ENCODE assay signal across 8 mouse cellular contexts in the genomic region with DNA sequence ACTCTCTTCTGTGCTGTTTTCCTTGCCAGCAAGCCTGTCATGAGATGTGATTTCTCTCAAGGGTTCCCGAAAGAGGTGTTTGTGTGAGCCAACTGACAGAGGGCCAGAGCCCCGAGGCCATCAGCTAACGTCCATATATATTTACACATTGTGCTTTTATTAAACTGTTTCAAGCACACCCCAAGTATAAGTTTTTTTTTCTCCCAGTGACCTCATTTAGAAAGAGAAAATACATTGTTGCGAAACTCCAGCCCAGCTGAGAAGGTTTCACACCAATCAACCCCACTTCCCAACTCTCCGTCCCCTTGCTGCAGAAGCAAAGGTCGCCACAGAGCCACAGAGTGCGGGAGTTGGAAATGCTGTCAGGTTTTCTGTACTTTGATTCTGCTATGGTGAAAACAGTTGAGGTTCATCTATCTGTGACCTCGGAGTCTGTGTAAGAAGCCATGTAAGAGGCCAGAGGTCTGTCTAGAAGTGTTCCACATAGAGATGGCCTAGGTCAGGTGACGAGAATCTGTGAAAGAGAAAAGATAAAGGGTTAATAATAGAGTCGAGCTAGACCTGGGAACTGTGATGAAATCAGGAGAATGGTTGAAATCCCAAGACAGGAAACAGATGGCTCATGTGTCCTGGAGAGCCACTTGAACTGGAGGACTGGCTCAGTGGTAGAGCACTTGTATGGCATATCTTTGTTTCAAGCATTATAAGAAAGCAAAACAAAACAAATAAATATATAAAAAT.
DNase-seq lines count a peak whose midpoint lies in the region; ATAC-seq and TF ChIP-seq lines count a peak whose summit lies in the region.
"Had no signal": no experiment of that assay in that cellular context is flagged by ENCODE, and none has a peak within 500 bp of the region (broad histone marks: within the 10 kb centered on the region; RNA-seq: fewer than 3 reads in every experiment).

No protein-coding gene starts in this region.

- no peaks in the 10 kb centered on the region for H3K36me3 ChIP-seq in heart, embryonic 16.5 days (ENCODE audit: control insufficient read depth, insufficient read depth)
- H3K36me3 ChIP-seq in lung, embryonic 14.5 days (ENCODE audit: insufficient read depth): no peaks in the 10 kb centered on the region
- no peaks in the 10 kb centered on the region for H3K36me3 ChIP-seq in kidney, adult 2 months (ENCODE audit: control insufficient read depth, insufficient read depth, low read length)

- H3K4me1 ChIP-seq in brown adipose tissue, adult 24 weeks (ENCODE audit: control insufficient read depth, insufficient read depth, insufficient read length, low read length): no peaks in the 10 kb centered on the region
- peaks cover 18% of the 10 kb centered on the region for H3K4me1 ChIP-seq in heart, embryonic 16.5 days (ENCODE audit: control insufficient read depth, insufficient read depth, low read length)
- peaks cover 11% of the 10 kb centered on the region for H3K4me1 ChIP-seq in lung, embryonic 14.5 days (ENCODE audit: insufficient read depth)
- H3K4me1 ChIP-seq in kidney, adult 2 months (ENCODE audit: control insufficient read depth, insufficient read depth, low read length): no peaks in the 10 kb centered on the region

- H3K4me2 ChIP-seq in heart, embryonic 16.5 days (ENCODE audit: low read depth, low read length): peak overlapping the region; percentile 50
- peak overlapping the region; percentile 43 for H3K4me2 ChIP-seq in lung, embryonic 14.5 days

- TF ChIP-seq CTCF in lung, embryonic 14.5 days (IDR thresholded peaks at IDR 0.05; ENCODE audit: low read depth): no peak
- TF ChIP-seq CTCF in kidney, adult 2 months (conservative IDR thresholded peaks at IDR 0.05; ENCODE audit: insufficient read depth, insufficient read length, low read depth, low read length): no peak

- peak; percentile 32 for DNase-seq in MN1 (ENCODE audit: low spot score)
- peak; percentile 79 for DNase-seq in lung, embryonic 14.5 days
- DNase-seq in retina, embryonic 14.5 days (ENCODE audit: low spot score): no peak
- no peak for DNase-seq in cerebellum, adult 11-12 months
- DNase-seq in kidney, adult 2 months: no peak
- DNase-seq: cerebellum, adult 9-11 months had no signal

- 21% methylated on average over 10 of the region's 10 CpGs for WGBS in heart, embryonic 16.5 days
- WGBS in lung, embryonic 14.5 days: 27% methylated on average over 10 of the region's 10 CpGs
- WGBS in kidney, adult 2 months: 59% methylated on average over 10 of the region's 10 CpGs

- H3K9ac ChIP-seq in heart, embryonic 16.5 days (ENCODE audit: low read length): peak overlapping the region; percentile 36; the same call in 1 of the 2 replicates
- H3K9ac ChIP-seq in lung, embryonic 14.5 days: no peak overlapping the region

- no peaks in the 10 kb centered on the region for H3K9me3 ChIP-seq in heart, embryonic 16.5 days (replicated peaks; ENCODE audit: control insufficient read depth, low read length)
- no peaks in the 10 kb centered on the region for H3K9me3 ChIP-seq in lung, embryonic 14.5 days (ENCODE audit: low read depth, low read length)

- peak; percentile 83 for ATAC-seq in heart, embryonic 16.5 days (replicated peaks; ENCODE audit: extremely low read depth, insufficient read depth, low FRiP score)
- peak; percentile 79 for ATAC-seq in lung, embryonic 14.5 days (ENCODE audit: insufficient read depth)

- no peak for TF ChIP-seq POLR2A in kidney, adult 2 months (IDR thresholded peaks at IDR 0.05; ENCODE audit: low read depth, low read length)

- H3K27ac ChIP-seq in brown adipose tissue, adult 24 weeks (replicated peaks; ENCODE audit: low read depth, low read length): peak overlapping the region; percentile 70
- H3K27ac ChIP-seq in heart, embryonic 16.5 days (ENCODE audit: low read length): peak overlapping the region; percentile 69
- H3K27ac ChIP-seq in lung, embryonic 14.5 days (ENCODE audit: low read depth): peak overlapping the region; percentile 9; the same call in 1 of the 2 replicates
- H3K27ac ChIP-seq in kidney, adult 2 months (ENCODE audit: insufficient read depth, low read depth, low read length): no peak overlapping the region

- H3K4me3 ChIP-seq in brown adipose tissue, adult 24 weeks (ENCODE audit: insufficient read depth, low read depth, low read length): peak overlapping the region; percentile 42
- H3K4me3 ChIP-seq in heart, embryonic 16.5 days (ENCODE audit: low read length): peak overlapping the region; percentile 18
- H3K4me3 ChIP-seq in lung, embryonic 14.5 days (ENCODE audit: low read depth, low read length): no peak overlapping the region
- H3K4me3 ChIP-seq in kidney, adult 2 months (ENCODE audit: insufficient read depth, low read depth, low read length): no peak overlapping the region

- H3K27me3 ChIP-seq in heart, embryonic 16.5 days (ENCODE audit: control insufficient read depth, insufficient read depth, low read length): no peaks in the 10 kb centered on the region
- H3K27me3 ChIP-seq in lung, embryonic 14.5 days (ENCODE audit: insufficient read depth, low read length): no peaks in the 10 kb centered on the region
- no peaks in the 10 kb centered on the region for H3K27me3 ChIP-seq in kidney, adult 2 months (replicated peaks; ENCODE audit: control insufficient read depth, insufficient read depth, low read length)

Comparison
In these comparisons a context has a peak if more than half of its experiments do, and no peak if none do; other contexts are left out.
1. DNase-seq: peak in MN1 (single experiment) and lung, embryonic 14.5 days (single experiment); none in retina, embryonic 14.5 days (single experiment), cerebellum, adult 11-12 months (single experiment) and kidney, adult 2 months (single experiment).
2. H3K4me3 ChIP-seq: peak in brown adipose tissue, adult 24 weeks (single experiment) and heart, embryonic 16.5 days (single experiment); none in lung, embryonic 14.5 days (single experiment) and kidney, adult 2 months (single experiment).